Mouse (Mus musculus) cerebellum, adult (tissue): Measurements from ENCODE around the gene Kbtbd3.

Source experiments
- ATAC-seq: cut with Nextera tagmentation; 2 replicates; pipeline ENCODE4 v1.9.2; 2017; ENCODE audit warnings: mild to moderate bottlenecking, moderate library complexity, mixed read lengths; ENCODE audit not compliant: insufficient number of reproducible peaks, low FRiP score, low TSS enrichment

Kbtbd3 gene

DNA sequence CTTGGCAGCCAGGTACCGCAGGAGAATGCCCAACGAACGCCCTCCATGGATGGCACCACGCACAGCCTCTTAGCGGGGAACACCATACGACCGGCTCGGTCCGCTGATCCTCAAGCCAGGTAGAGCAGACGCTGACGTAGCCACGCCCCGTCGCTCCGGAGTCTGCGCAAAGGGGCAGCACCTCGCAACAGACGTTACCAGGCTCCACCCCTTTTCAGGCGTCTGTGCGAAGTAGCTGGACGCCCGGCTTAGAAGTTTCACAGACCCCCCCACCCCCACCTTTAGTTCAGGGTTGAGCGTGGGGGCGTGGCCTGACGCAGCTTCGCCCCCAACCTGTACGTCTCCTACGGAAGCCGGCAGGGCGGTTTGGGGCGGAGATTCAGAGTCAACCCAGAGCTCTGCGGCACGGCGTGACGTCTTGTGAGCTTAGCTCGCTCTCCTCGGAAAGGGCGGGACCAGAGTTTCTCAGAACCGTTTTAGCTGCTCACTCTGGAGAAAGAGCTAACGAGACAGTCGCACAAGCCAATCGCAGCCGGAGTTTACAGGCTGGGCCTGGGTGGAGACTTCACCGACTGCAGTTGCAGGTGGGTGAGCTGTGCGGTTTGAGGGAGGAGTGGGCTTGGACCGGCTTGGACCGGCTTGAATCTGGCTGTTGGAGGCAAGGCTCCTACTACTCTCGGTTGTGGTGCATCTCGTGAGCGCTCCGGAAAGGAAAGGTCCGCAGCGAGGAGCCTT lies at the start of gene Kbtbd3, which contains the start of gene Aasdhppt:
Kbtbd3 (plus strand) TSS at position 483 of the 735 bp plus-strand sequence.
Aasdhppt (minus strand) TSS at position 121 of the 735 bp plus-strand sequence.
- peak; percentile 97 for ATAC-seq

DNA sequence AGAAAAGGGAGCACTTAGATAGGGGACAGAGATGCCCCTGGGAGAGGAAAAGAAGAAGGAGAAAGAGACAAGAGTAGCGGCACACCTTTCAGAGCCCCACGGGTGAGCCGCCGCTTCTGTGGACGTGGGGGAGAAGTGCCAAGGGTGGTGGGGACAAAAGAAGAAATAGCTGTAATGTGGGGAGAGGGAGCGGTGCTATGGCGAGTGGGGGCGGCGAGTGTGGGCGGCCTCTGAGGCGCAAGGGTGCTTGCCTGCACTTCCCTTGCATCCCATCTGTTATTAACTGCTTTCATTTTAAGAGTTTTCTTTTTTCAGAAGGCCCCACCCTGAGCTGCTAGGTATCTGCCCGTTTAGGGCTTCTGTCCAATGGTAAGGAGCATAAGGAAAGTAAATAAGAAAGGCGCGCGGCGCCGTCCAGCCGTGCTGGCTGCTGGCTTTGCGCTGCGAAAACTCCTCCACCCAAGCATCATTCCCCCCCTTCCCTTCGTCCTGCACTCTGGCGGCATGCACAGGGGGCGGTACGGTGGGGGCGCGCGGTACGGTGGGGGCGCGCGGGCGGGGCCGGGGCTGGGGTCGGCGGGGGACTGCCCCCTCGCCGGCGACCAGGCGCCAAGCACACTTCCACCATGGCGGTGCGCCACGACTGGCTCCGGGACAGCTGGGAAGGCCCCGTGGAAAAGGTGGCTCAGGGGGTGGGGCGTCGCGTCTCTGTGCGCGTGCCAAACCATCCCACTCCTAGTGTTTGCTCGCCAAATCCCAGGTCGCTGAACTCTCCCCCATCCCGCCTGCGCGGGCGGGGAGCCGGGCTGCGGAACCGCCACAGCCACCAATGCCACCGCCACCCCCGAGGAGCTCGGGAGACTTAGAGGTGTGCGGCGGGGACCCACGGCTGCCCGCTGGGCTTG lies 49.5 kb upstream of the Kbtbd3 start:
- ATAC-seq, result no peak

DNA sequence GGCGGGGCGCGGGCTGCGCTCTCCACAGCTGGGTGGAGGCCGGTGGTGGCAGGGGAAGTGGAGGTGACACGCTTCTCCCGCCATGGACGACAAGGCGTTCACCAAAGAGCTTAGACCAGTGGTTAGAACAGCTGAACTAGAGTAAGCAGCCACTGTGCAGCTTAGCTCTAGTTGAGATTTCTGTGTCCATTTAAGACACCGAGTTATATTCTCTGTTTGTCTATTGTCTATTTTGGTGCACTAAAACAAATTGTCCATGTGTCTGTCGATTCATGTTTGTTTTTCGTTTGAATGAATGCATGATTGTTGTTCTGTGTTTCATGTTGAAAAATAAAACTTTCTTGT lies 48.9 kb upstream of the Kbtbd3 start:
- no peak for ATAC-seq

DNA sequence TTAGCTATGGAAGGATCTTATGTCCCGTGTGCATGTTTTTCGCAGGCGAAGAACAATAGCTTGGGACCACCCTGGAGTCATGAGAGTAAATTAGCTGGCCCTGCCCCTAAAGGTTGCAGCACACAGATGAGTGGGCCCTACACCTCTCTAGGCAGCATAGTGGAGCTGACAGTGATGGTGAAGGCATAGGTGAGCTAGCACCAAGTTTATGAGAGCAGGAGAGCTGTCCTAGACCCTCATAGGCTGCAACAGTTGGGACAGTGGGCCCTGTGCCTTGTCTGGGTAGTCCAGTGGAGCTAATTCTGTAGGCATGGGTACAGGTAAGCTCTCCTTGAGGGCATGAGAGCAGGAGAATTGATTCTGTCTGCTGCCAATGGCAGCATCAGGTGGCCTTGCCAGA lies 42.8 kb upstream of the Kbtbd3 start:
- ATAC-seq, result no peak

DNA sequence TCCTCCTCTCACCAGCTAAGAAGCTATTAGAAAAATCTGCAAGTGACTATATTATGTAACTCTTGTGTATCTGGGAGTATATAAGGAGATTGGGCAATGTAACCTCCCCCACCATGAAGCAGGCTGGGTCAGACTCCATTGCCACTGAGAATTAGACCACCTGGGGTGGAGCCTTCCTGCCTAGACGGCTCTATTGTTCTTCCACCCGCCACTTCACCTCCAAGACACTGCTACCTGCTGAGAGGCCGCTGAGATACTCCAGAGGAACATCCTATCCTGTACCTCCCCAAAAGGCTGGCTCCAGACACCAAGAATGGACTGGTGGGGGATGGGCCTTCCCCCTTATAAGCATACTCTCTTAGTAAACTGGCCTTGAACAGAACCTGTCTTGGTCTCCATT lies 25.8 kb upstream of the Kbtbd3 start:
- no peak for ATAC-seq

DNA sequence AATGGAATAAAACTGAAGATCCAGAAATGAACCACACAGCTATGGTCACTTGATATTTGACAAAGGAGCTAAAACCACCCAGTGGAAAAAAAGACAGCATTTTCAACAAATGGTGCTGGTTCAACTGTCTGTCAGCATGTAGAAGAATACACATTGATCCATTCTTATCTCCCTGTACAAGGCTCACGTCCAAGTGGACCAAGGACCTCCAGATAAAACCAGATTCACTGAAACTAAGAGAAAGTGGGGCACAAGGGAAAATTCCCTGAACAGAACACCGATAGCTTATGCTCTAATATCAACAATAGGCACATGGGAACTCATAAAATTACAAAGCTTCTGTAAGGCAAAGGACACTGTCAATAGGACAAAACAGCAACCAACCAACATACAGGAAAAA lies 9.2 kb upstream of the Kbtbd3 start:
- no peak for ATAC-seq

DNA sequence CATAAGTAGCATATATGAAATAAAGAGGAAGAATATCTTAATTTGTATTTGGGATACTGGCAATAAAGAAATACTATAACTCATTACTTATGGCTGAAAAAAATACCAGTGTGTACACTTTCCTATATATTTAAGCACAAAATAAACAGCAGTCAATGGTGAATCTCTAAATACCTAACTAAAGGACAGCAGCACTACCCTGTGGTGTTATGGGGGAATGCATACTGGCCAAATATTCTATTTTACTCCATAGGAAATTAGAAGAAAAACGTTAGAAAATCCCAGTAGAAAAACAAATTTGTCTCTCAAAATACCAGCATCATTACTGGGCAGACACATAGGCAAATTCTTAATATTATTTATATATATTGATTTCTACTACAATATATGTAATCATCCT lies 4.8 kb upstream of the Kbtbd3 start:
- ATAC-seq, result no peak

DNA sequence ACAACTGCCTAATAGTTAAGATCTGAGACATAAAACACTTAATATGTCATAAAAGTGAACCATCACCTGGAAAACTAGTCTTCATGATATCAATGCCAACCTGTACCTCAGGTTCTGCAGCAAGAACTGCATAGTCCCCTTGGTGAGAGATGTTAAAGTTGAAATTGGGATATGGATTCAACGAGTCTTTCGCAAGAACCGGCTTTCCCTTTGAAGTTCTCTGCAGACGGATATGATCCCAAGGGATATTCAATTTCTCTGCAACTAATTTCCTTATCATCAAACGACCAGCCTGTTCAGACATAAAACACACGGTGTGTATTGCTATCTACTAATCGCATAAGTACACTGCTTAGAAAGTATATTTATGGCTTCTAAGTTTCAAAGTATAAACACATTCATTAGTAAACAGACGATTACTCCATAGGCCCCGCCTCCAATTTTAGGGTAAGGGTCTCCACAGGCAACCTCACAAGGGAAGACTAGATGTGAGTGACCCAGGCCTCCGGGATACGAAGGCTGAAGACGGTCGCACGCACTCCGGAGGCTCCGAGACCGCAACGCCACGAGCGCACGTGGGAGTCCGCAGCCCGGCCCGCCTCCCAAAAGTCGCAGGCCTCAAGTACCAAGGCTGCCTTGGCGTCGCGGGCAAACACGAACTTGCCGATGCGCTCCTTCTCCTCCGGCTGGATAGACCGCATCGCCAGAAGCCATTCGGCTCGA lies 844 bp upstream of the Kbtbd3 start:
- no peak; the same call in none of the 2 replicates for ATAC-seq

DNA sequence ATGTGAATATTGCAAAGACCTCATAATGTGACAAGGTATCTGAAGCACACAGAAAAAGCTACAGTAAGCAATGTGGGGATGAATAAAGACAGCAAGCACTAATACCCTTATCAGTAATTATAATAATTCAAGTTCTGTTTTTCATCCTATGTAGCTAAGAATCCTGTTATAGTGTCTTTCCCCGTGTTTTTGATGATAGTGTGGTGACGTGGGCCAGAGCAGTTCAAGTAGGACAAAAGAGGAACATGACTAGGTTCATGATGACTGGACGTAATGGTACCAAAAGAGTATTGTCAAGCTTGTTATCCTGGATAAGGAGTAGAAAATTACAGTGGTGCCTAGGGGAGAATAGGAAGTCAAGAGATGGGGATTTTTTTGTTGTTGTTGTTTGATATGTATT lies 1.1 kb downstream of the Kbtbd3 start:
- no peak for ATAC-seq

DNA sequence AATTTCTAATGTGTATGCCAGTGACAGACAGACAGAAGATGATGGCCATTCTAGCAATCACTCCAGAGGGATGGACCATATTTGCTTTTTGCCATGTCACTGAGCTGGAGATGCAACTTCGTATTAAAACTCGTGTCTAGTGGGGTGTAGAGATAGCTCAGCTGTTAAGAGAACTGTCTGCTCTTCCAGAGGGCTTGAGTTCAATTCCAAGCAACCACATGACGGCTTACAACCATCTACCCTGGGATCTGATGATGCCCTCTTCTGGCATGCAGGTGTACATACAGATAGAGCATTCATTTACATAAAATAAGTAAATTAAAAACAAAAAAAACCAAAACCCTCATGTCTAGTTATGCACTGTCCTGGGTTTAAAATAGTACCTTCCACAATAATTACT lies 1.5 kb downstream of the Kbtbd3 start:
- no peak for ATAC-seq

DNA sequence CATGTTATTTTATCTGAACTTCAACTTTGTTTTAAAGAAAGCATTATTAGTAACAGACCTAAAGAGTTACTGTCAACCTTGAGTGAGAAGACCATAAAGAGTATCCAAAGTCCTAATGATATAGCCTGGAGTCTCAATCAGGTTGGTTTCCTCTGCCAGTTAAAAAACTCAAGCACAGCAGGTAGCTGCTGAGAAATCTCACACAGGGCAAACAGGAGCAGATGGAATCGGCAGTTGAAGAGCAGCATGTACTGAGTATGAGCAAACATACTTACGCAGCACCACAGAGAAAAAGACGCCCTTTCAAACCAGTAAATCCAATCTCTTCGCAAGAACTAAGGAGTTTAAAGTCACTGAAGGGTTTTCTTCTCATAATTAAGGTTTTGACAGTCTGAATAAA lies 4.3 kb downstream of the Kbtbd3 start:
- ATAC-seq, result no peak

DNA sequence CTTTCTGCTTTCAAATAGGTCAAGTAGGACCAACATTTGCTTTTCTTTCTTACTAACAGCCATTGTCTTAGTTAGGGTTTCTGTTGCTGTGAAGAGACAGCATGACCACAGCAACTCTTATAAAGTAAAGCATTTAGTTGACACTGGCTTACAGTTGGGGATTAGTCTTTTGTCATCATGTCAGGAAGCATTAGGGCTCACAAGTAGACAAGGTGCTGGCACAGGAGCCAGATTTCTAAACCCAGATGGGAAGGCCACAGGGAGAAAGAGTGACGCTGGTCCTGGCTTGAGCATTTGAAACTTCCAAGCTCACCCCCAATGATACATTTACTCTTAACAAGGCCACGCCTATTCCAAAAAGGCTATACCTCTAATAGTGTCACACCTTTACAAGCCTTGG lies 6.1 kb downstream of the Kbtbd3 start:
- no peak for ATAC-seq

DNA sequence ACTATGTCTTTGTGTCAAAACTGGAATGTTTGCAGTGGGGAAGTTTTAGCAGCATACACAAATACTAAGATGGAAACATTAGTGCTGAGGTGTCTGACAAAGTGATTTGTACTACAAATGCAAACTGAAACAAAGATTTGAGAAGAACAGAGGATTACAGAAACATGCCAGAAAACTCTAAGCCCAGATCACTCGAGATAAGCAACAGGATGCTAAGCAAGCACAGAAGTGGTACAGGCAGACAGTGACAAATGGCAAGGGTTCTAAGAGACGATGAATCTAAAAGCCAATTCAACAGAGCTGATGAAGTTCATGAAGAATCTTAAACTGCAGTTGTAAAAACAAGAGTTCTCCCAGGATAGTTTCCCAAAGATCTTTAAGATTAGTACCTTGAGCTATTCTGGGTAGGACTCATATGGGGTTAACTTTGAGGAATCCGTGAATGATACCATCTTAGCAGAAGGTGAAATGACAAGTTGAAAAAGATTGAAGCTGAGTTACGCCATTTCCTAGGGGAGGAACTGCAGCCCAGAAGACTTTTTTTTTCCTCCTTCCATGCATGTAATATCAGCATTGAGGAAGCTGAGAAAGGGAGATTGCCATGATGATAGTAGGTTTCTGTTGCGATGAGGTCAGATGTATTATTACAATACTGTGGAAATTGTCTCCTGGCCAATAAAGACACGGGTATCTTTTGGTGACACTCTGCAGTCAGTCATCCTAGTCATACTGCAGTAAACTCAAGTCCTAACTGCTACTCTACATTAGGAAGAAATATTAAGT lies 9.5 kb downstream of the Kbtbd3 start:
- no peak for ATAC-seq

DNA sequence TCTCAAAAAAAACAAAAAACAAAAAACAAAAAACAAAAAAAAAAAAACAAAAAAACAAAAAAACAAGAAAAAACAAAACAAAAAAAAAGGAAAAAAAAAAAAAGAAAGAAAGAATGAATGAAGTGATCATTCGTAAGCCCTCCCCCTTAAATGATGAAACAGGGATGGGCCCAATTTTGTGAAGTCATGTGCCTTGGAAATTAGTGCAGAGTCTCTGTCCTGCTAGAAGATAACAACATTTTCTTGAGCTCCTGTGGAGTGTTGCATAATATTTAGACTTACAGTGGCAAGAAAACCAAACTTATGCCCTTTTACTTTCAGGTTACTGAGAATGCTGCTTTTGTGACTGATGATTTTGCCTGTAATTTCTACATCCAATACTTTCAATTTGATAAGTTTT lies 43.5 kb downstream of the Kbtbd3 start:
- no peak for ATAC-seq

DNA sequence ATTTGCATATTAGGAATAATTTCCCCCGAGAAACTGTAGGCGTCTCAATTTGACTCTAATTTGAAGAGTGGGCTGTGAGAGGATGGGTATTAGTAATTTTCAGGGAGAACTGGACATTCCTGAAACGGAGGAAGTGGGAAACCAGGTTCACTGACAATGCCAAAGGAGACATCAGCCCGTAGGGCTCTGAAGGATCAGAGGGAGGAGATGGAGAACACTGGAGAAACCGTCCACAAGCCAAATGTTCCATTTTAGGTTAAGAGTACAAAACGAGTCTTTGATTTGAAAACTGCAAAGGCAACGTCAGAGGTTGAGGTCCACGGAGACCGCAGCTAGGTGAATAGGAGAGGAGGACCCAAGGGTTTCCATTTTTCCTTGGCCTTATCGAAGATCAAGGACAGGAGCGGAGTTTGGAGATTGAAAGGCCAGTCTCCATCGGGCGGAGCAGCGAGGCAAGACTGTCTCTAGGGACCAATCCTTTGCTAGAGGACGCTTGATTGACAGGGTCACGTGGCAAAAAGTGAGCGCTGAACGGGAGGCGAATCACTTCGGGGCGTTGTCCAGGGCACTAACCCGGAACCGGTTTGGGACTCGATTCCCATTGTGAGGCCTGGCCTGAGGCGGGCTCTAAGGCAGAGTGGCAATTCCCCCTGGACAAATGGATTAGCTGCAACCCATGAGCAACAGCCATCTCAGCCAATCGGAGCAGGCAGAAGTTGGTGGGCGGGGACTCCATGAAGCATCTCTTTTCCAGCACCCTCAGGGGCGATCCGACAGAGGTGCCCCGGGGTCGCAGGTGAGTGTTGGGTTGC lies 66.4 kb downstream of the Kbtbd3 start, which contains the start of gene Msantd4:
Msantd4 (plus strand) TSS at position 735 of the 812 bp plus-strand sequence.
- peak; percentile 100 for ATAC-seq

DNA sequence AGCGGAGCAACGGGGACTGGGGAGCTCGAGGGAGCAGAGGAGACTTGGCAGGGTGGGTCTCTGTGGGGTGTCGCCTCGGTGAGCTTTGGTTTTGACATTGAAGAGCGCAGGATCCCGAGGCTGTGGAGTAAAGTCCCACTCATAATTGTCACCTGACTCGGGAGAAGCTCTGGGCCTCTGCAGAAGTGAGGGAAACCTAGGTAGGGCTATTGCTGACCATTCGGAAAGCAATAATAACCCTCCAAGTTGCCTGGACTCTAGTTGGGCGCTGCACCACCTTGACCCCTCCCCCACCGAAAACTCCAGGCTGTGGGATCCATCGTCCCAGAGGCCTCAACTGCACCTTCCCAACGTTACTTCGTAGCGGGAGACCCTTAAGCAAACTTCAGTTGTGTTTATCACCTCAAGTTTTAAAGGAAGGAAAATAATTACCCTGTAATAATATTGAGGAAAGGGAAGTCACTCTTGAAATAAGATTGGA lies 67.0 kb downstream of the Kbtbd3 start:
- no peak for ATAC-seq
